Mouse (Mus musculus): ENCODE measurements around the gene Nudc. TPM values are rescaled to one million over a fixed set of nuclear protein-coding genes. Genes with fewer than 3 reads are reported as not detected.
A peak's percentile ranks its signal among the peaks of the same experiment; 100 is the strongest.

The Nudc gene
- polyA plus RNA-seq, 2 experiments: 180 to 184 TPM

DNA sequence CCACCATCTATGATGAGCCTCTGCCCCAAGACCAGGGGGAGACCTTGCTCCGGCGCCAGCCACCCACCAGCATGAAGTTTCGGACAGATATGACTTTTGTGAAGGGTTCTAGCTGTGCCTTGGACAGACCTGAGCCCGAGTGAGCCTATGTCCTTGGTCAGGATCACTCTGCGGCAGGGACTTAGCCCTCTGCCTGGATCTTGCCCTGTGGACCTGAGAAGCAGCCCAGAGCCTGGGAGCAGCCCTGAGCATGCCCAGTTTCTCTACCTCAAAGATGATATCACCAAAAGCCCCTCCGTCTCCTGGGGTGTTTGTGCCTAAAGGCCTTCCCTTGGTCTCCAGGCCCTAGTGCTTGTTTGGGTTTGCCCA, 37.9 kb upstream of the Nudc start:
- H3K27ac ChIP-seq (replicated peaks; ENCODE audit: low read depth, low read length): peak overlapping the region; percentile 40; the same call in 1 of the 2 replicates
- H3K36me3 ChIP-seq (ENCODE audit: control insufficient read depth, insufficient read depth, low read length): peaks cover 65% of the 10 kb centered on the region
- DNase-seq (ENCODE audit: low spot score) (no peak), ATAC-seq (ENCODE audit: low FRiP score, low read depth) (peak; percentile 28; the same call in 1 of the 2 replicates)
- peak overlapping the region; percentile 95 for H3K4me2 ChIP-seq (replicated peaks; ENCODE audit: low read depth, low read length, severe bottlenecking)
- H3K4me3 ChIP-seq (replicated peaks; ENCODE audit: low read length): peak overlapping the region; percentile 87
- 58% methylated on average over 6 of the region's 6 CpGs for WGBS
- no peaks in the 10 kb centered on the region for H3K4me1 ChIP-seq (ENCODE audit: control insufficient read depth, insufficient read depth, low read length)
- no peak for TF ChIP-seq POLR2A (IDR thresholded peaks at IDR 0.05; ENCODE audit: borderline replicate concordance, extremely low read depth, insufficient read depth, insufficient read length)
- H3K9ac ChIP-seq (ENCODE audit: low read depth, low read length, severe bottlenecking): peak overlapping the region; percentile 65
- no peaks in the 10 kb centered on the region for H3K9me3 ChIP-seq (ENCODE audit: control insufficient read depth, low read length)
- H3K27me3 ChIP-seq (ENCODE audit: control insufficient read depth, insufficient read depth, low read length): no peaks in the 10 kb centered on the region

DNA sequence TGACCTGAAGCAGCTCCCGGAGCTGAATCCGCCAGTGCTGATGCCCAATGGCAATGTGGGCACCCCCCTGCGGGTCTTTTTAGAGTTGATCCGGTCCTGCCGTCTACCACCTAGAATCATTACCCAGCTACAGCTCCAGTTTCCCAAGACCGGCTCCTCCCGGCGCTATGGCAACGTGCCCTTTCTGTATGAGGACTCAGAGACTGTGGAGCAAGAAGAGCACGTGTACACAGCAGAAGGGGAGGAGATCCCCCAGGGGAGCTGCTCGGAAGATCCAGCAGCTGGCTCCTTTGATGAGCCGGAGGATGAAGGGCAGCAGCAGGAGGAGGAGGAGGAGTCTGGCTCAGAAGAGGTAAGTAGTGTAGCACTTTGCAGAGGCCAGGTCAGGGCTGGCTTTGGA, 32.2 kb upstream of the Nudc start:
- DNase-seq (ENCODE audit: low spot score) (no peak), ATAC-seq (ENCODE audit: low FRiP score, low read depth) (no peak)
- Histone ChIP-seq H3K4me1 (ENCODE audit: control insufficient read depth, insufficient read depth, low read length) (peaks cover 5% of the 10 kb centered on the region), H3K27me3 (ENCODE audit: control insufficient read depth, insufficient read depth, low read length) (no peaks in the 10 kb centered on the region), H3K4me3 (replicated peaks; ENCODE audit: low read length) (no peak overlapping the region), H3K4me2 (replicated peaks; ENCODE audit: low read depth, low read length, severe bottlenecking) (no peak overlapping the region), H3K36me3 (ENCODE audit: control insufficient read depth, insufficient read depth, low read length) (peaks cover 45% of the 10 kb centered on the region), H3K9ac (ENCODE audit: low read depth, low read length, severe bottlenecking) (no peak overlapping the region), H3K27ac (replicated peaks; ENCODE audit: low read depth, low read length) (no peak overlapping the region), H3K9me3 (ENCODE audit: control insufficient read depth, low read length) (no peaks in the 10 kb centered on the region)
- no peak for TF ChIP-seq POLR2A (IDR thresholded peaks at IDR 0.05; ENCODE audit: borderline replicate concordance, extremely low read depth, insufficient read depth, insufficient read length)
- WGBS: 79% methylated on average over 12 of the region's 12 CpGs

DNA sequence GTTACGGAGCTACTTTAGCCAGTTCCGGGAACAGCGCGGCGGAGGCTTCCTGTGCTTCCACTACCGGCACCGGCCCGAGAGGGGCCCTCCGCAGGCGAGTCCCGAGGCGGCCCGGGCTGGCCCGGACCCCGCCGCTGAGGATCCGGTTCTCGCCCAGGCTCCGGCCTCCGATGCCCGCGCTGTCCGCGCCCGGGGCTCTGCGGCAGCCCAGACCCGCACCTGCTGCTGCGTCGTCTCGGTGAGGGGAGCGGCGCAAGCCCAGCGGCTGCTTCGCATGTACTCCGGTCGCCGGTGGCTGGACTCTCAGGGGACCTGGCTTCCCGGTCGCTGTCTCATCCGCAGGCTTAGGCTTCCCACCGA, 29.0 kb upstream of the Nudc start:
- H3K9ac ChIP-seq (ENCODE audit: low read depth, low read length, severe bottlenecking): peak overlapping the region; percentile 86
- WGBS: under 1% methylated on average over 37 of the region's 41 CpGs
- peak overlapping the region; percentile 76; the same call in 1 of the 2 replicates for H3K27ac ChIP-seq (replicated peaks; ENCODE audit: low read depth, low read length)
- H3K4me2 ChIP-seq (replicated peaks; ENCODE audit: low read depth, low read length, severe bottlenecking): peak overlapping the region; percentile 90
- peaks cover 19% of the 10 kb centered on the region for H3K36me3 ChIP-seq (ENCODE audit: control insufficient read depth, insufficient read depth, low read length)
- H3K9me3 ChIP-seq (ENCODE audit: control insufficient read depth, low read length): no peaks in the 10 kb centered on the region
- TF ChIP-seq POLR2A (IDR thresholded peaks at IDR 0.05; ENCODE audit: borderline replicate concordance, extremely low read depth, insufficient read depth, insufficient read length): no peak
- ATAC-seq (ENCODE audit: low FRiP score, low read depth) (peak; percentile 58; the same call in 1 of the 2 replicates), DNase-seq (ENCODE audit: low spot score) (no peak)
- H3K27me3 ChIP-seq (ENCODE audit: control insufficient read depth, insufficient read depth, low read length): no peaks in the 10 kb centered on the region
- H3K4me3 ChIP-seq (replicated peaks; ENCODE audit: low read length): peak overlapping the region; percentile 94
- peaks cover 5% of the 10 kb centered on the region for H3K4me1 ChIP-seq (ENCODE audit: control insufficient read depth, insufficient read depth, low read length)

DNA sequence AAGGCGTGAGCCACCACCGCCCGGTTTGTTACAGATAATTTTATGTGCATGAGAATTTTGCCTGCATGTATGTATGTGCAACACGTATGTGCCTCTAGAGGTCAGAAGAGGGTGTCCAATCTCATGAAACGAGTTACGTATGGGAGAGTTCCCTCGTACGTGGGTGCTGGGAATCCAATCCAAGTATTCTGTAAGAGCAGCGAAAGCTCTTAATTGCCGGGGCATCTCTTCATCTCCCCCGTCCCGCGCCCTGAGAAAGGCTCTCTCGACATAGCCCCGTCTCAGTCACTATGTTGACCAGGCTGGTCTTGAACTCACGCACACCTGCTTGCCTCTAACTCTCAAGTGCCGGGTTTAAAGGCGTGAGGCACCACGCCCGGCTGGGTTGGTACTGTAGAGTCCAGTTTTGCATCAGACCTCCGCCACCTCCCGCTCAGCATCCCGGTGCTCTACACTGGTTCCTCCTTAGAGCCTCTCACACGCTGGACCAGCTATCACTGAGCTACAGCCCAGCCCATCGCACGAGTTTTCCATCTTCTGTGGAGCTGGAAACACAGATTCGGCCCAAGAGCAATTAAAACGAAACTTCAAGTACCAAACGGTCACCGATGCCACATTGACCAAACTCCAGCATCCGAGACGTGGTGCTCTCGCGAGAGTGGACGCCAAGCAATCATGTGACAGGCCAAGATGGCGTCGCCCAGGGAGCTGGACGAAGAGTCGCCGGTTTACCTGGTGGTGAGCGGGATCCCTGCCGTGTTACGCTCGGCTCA, 28.5 kb upstream of the Nudc start, which contains the start of gene Gpatch3:
TSS of gene Gpatch3 (plus strand) at position 676 of the 773 bp plus-strand sequence.
- DNase-seq (ENCODE audit: low spot score) (peak; percentile 94), ATAC-seq (ENCODE audit: low FRiP score, low read depth) (peak; percentile 94)
- H3K9me3 ChIP-seq (ENCODE audit: control insufficient read depth, low read length): no peaks in the 10 kb centered on the region
- peak within 1 kb of the TSS; percentile 76 for H3K27ac ChIP-seq (replicated peaks; ENCODE audit: low read depth, low read length)
- peaks cover 14% of the 10 kb centered on the region for H3K36me3 ChIP-seq (ENCODE audit: control insufficient read depth, insufficient read depth, low read length)
- peak within 1 kb of the TSS; percentile 86 for H3K9ac ChIP-seq (ENCODE audit: low read depth, low read length, severe bottlenecking)
- peak; percentile 73; the same call in 1 of the 2 replicates for TF ChIP-seq POLR2A (IDR thresholded peaks at IDR 0.05; ENCODE audit: borderline replicate concordance, extremely low read depth, insufficient read depth, insufficient read length)
- H3K4me3 ChIP-seq (replicated peaks; ENCODE audit: low read length): peak within 1 kb of the TSS; percentile 94
- H3K4me2 ChIP-seq (replicated peaks; ENCODE audit: low read depth, low read length, severe bottlenecking): peak within 1 kb of the TSS; percentile 90
- H3K27me3 ChIP-seq (ENCODE audit: control insufficient read depth, insufficient read depth, low read length): no peaks in the 10 kb centered on the region
- 9% methylated on average over 41 of the region's 44 CpGs for WGBS
- H3K4me1 ChIP-seq (ENCODE audit: control insufficient read depth, insufficient read depth, low read length): peaks cover 5% of the 10 kb centered on the region

DNA sequence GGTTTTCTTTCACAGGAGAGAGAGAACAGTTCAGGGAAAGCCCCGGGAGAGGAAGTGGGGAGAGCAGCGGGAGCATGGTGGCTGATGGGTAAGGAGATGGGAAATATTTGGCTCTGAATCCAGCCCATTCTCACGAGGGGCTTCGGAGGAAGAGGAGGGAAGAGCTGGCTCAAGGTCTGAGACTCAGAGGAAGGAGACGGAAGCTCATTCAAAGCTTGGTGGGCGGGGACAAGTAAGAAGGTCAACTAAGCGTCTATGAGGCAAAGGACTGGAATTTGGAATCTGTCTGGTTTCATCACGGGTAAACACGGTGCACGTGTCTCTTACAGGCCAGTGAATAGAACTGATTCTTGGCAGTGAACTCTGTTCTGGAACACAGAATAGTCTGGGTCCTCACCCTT, 24.3 kb upstream of the Nudc start:
- no peaks in the 10 kb centered on the region for H3K9me3 ChIP-seq (ENCODE audit: control insufficient read depth, low read length)
- no peak overlapping the region for H3K4me2 ChIP-seq (replicated peaks; ENCODE audit: low read depth, low read length, severe bottlenecking)
- DNase-seq (ENCODE audit: low spot score): no peak
- H3K27me3 ChIP-seq (ENCODE audit: control insufficient read depth, insufficient read depth, low read length): no peaks in the 10 kb centered on the region
- no peak overlapping the region for H3K9ac ChIP-seq (ENCODE audit: low read depth, low read length, severe bottlenecking)
- no peak overlapping the region for H3K4me3 ChIP-seq (replicated peaks; ENCODE audit: low read length)
- no peak for ATAC-seq (ENCODE audit: low FRiP score, low read depth)
- no peaks in the 10 kb centered on the region for H3K4me1 ChIP-seq (ENCODE audit: control insufficient read depth, insufficient read depth, low read length)
- TF ChIP-seq POLR2A (IDR thresholded peaks at IDR 0.05; ENCODE audit: borderline replicate concordance, extremely low read depth, insufficient read depth, insufficient read length): no peak
- no peaks in the 10 kb centered on the region for H3K36me3 ChIP-seq (ENCODE audit: control insufficient read depth, insufficient read depth, low read length)
- 54% methylated on average over 10 of the region's 10 CpGs for WGBS
- H3K27ac ChIP-seq (replicated peaks; ENCODE audit: low read depth, low read length): no peak overlapping the region
